24 mouse cellular contexts compared by ENCODE assay signal in the genomic region with DNA sequence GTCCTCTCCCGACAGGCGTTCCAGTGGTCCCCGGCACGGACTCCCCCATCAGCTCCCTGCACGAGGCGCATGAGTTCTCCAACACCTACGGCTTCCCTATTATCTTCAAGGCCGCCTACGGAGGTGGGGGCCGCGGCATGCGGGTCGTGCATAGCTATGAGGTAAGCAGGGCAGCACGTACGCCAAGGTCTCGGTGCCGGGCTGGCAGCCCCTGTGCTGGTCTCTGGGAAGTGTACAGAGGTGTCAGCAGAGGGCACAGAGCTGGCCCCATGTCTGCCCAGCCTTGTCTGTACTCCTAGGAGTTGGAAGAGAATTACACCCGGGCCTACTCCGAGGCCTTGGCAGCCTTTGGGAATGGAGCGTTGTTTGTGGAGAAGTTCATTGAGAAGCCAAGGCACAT.
"Had no signal": no experiment of that assay in that cellular context is flagged by ENCODE, and none has a peak within 500 bp of the region (broad histone marks: within the 10 kb centered on the region; RNA-seq: fewer than 3 reads in every experiment).

No protein-coding gene starts in this region.

- H3K27me3 ChIP-seq: embryonic facial prominence, embryonic 12.5 days; embryonic facial prominence, embryonic 13.5 days; embryonic facial prominence, embryonic 15.5 days; forebrain, embryonic 12.5 days; forebrain, embryonic 13.5 days; forebrain, embryonic 15.5 days had no signal

- H3K9me3 ChIP-seq: embryonic facial prominence, embryonic 10.5 days; embryonic facial prominence, embryonic 12.5 days; embryonic facial prominence, embryonic 13.5 days; embryonic facial prominence, embryonic 15.5 days; forebrain, embryonic 10.5 days; forebrain, embryonic 12.5 days; forebrain, embryonic 13.5 days; forebrain, embryonic 15.5 days had no signal

- H3K4me1 ChIP-seq: embryonic facial prominence, embryonic 12.5 days; forebrain, embryonic 12.5 days; forebrain, embryonic 13.5 days had no signal

- DNase-seq: cerebellum, adult 8-10 months; cerebellum, adult 9-10 months; cerebellum, adult 9-11 months; cerebellum, postnatal 10 days; cerebellum, postnatal 14 days; cerebellum, postnatal 36 days; embryo, embryonic 11 days; forebrain, postnatal 0 days; gastrocnemius, adult 2 months; gastrocnemius, postnatal 10 days; gastrocnemius, postnatal 14 days; gastrocnemius, postnatal 25 days; gastrocnemius, postnatal 36 days; heart, adult 18-20 months; heart, adult 2 months had no signal

- H3K36me3 ChIP-seq: embryonic facial prominence, embryonic 10.5 days; embryonic facial prominence, embryonic 12.5 days; embryonic facial prominence, embryonic 13.5 days; embryonic facial prominence, embryonic 15.5 days; forebrain, embryonic 10.5 days; forebrain, embryonic 12.5 days; forebrain, embryonic 15.5 days had no signal

- H3K4me3 ChIP-seq: embryonic facial prominence, embryonic 10.5 days; embryonic facial prominence, embryonic 12.5 days; embryonic facial prominence, embryonic 13.5 days; embryonic facial prominence, embryonic 15.5 days; erythroblast, embryonic 14.5 days; forebrain, embryonic 10.5 days; forebrain, embryonic 12.5 days; forebrain, embryonic 13.5 days; forebrain, embryonic 15.5 days; gastrocnemius, adult 2 months; heart, adult 2 months had no signal
